Mouse (Mus musculus): ENCODE results near the gene Klhl10.

GRCm38 (mm10) chr11:100394353-100395074 lies 47.2 kb upstream of the Klhl10 start:
- TF ChIP-seq POLR2A (IDR thresholded peaks at IDR 0.05; ENCODE audit: insufficient read length, low read depth): no peak
- TF ChIP-seq MYOG (IDR thresholded peaks at IDR 0.05; ENCODE audit: control insufficient read depth in 1 of 3, insufficient read depth in 1 of 3, insufficient read length in 2 of 3, low read depth in 2 of 3): no peak
- TF ChIP-seq TCF12 (IDR thresholded peaks at IDR 0.05; ENCODE audit: insufficient read depth, poor library complexity, severe bottlenecking): no peak
